Mouse (Mus musculus) cerebellum, postnatal 4 days (tissue): ENCODE measurements around the gene Tiam2.
"Not testable (repeated sequence)": the region's sequence is repeated elsewhere in the genome, so short reads cannot be mapped to it uniquely, and the experiment has no call there.

Source experiments
- DNase-seq, 2 experiments: peaks; one replicate each; pipeline ENCODE4 v3.0.0; 2022; ENCODE audit warnings: low spot score in 2 of 2, mixed read lengths in 1 of 2

Gene Tiam2

GRCm38 (mm10) chr17:3338821-3339220 is 12.4 kb downstream of the Tiam2 start:
- DNase-seq = no peak

GRCm38 (mm10) chr17:3344872-3345271 is 18.5 kb downstream of the Tiam2 start:
- no peak for DNase-seq

- no peak for DNase-seq
These were observed 19.0 kb downstream of the Tiam2 start for GRCm38 (mm10) chr17:3345276-3345885.

GRCm38 (mm10) chr17:3347800-3348199 is 21.4 kb downstream of the Tiam2 start:
- no peak for DNase-seq

- no peak for DNase-seq
These were observed 23.0 kb downstream of the Tiam2 start for GRCm38 (mm10) chr17:3349331-3349730.

- no peak for DNase-seq
These were observed 23.6 kb downstream of the Tiam2 start for GRCm38 (mm10) chr17:3349939-3350338.

GRCm38 (mm10) chr17:3350405-3350804 is 24.0 kb downstream of the Tiam2 start:
- DNase-seq = no peak

GRCm38 (mm10) chr17:3351668-3352067 is 25.3 kb downstream of the Tiam2 start:
- no peak for DNase-seq

GRCm38 (mm10) chr17:3353141-3353540 is 26.8 kb downstream of the Tiam2 start:
- DNase-seq = not testable (repeated sequence)

GRCm38 (mm10) chr17:3354856-3355255 is 28.5 kb downstream of the Tiam2 start:
- DNase-seq = no peak

GRCm38 (mm10) chr17:3356633-3357365 is 30.4 kb downstream of the Tiam2 start:
- DNase-seq = no peak

- DNase-seq = no peak
These were observed 33.9 kb downstream of the Tiam2 start for GRCm38 (mm10) chr17:3360236-3360635.

- no peak for DNase-seq
These were observed 35.4 kb downstream of the Tiam2 start for GRCm38 (mm10) chr17:3361751-3362150.

GRCm38 (mm10) chr17:3363216-3363615 is 36.8 kb downstream of the Tiam2 start:
- no peak for DNase-seq

- no peak for DNase-seq
These were observed 40.4 kb downstream of the Tiam2 start for GRCm38 (mm10) chr17:3366741-3367140.

- DNase-seq = no peak
These were observed 42.0 kb downstream of the Tiam2 start for GRCm38 (mm10) chr17:3368386-3368785.

GRCm38 (mm10) chr17:3369631-3370030 is 43.3 kb downstream of the Tiam2 start:
- DNase-seq = no peak

GRCm38 (mm10) chr17:3378606-3379005 is 52.2 kb downstream of the Tiam2 start:
- DNase-seq = no peak

GRCm38 (mm10) chr17:3379753-3380588 is 53.6 kb downstream of the Tiam2 start:
- DNase-seq = no peak

GRCm38 (mm10) chr17:3385391-3385790 is 59.0 kb downstream of the Tiam2 start:
- DNase-seq = no peak

- no peak for DNase-seq
These were observed 61.4 kb downstream of the Tiam2 start for GRCm38 (mm10) chr17:3387819-3388218.

- no peak for DNase-seq
These were observed 63.4 kb downstream of the Tiam2 start for GRCm38 (mm10) chr17:3389741-3390140.

- DNase-seq = no peak
These were observed 67.6 kb downstream of the Tiam2 start for GRCm38 (mm10) chr17:3393981-3394380.
